Mouse (Mus musculus) kidney, adult 11 months (tissue): ENCODE data around the gene Tstd2.

Experiments
- DNase-seq: peaks from one replicate; pipeline ENCODE4 v3.0.0; 2022

The Tstd2 gene

DNA sequence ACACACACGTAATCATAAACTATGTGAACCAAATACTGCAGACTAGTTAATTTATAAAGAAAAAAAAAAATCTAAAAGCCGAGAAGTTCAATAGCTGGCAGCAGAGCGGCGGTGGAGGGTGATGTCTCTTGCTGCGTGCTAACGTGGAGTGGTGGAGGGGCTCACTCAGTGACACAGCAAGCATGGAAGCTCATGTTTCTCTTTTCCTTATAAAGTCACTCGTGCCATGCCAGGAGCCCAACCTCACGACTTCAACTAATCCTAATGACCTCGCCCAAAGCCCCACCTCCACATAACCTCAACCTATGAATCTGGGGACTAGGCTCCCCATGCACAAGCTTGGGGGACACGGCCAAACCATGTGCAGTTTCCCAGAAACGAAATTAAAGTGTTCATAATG is 55.9 kb downstream of the Tstd2 start:
- no peak for DNase-seq

DNA sequence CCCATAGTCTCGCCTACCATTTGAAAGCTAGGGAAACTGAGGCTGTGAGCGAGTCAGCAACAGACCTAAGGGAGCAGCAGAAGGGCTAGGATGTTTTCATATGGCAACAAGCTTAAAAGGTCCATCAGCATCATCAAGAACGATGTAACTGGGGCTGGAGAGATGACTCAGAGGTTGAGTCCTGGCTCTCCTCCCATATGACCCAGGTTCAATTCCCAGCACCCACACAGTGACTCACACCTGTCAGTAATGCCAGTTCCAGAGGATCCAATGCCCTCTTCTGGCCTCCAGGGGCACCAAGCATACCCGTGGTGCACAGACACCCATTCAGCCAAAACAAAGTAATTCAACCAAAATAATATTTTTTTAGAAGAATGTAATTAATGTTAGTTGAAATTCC is 58.2 kb downstream of the Tstd2 start:
- no peak for DNase-seq

DNA sequence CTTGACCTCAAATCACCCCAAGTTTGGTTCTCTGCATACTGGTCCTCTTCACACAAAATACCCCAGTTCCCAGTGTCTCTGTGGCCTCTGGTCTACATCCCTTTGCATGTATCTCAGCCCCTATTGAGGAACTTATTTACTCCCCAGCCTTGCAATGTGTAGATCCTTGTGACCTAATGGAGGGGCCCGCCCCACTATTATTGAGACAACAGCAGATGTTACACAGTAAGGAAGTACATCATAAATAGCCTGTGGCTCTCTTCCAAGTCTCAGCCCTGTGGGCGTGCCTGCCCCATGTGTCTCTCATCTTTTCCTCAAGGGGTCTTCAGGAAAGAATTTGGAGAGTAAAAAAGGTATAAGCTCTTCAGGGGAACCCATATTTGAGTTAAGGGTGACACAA is 61.6 kb downstream of the Tstd2 start:
- DNase-seq, result no peak

DNA sequence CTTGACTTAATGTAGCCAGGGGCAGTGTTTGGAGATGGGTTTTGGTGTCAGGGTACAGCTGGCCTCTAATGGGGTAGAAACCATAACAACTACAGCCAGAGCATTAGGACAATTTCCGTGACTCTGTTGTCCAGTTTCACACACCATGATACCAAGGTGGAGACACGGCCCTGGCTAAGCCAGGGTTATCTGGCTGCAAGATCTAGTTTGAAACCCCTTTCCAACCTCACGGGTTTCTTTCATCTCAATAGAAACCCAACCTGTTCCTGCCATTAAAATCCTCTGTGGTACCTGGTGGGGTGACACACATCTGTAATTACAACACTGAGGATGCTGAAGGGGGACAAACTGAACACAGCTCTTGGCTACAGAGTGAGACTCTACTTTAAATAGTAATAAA is 62.8 kb downstream of the Tstd2 start:
- DNase-seq, result no peak

DNA sequence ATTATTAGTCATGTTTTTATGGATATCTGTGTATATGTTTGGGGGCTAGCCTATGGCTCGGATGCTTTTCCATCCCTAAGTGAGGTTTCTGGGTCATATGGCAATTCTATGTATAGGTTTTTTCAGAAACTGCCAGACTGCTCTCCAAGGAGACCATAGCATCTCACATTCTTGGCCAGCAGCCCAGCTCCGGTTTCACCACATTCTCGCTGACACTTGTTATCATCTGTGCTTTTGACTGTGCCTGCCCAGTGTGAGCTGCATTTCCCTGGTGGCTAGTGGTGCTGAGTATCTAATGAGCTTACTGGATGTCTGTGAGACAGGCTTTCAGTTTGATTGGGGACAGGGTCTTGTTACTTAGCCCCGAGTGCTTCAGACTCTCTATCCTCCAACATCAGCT is 64.8 kb downstream of the Tstd2 start:
- DNase-seq, result no peak

DNA sequence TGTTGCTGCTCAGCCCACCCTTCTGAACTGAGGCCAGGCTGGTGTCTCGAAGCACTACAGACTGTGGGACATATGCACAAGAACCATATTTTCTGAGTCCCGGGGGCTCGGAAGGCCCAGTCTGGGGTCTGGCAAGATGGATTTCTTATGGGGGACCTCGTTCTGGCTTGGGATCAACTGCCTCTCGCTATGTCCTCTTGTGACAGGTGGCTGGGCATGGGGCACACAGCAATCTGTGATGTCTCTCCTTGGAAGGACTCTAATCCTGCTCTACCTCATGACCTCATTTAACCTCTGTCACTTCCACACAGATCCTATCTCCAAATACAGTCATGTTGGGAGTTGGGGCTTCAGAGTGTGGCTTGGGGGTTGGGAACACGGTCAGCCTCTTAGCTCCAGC is 65.9 kb downstream of the Tstd2 start:
- DNase-seq, result no peak

DNA sequence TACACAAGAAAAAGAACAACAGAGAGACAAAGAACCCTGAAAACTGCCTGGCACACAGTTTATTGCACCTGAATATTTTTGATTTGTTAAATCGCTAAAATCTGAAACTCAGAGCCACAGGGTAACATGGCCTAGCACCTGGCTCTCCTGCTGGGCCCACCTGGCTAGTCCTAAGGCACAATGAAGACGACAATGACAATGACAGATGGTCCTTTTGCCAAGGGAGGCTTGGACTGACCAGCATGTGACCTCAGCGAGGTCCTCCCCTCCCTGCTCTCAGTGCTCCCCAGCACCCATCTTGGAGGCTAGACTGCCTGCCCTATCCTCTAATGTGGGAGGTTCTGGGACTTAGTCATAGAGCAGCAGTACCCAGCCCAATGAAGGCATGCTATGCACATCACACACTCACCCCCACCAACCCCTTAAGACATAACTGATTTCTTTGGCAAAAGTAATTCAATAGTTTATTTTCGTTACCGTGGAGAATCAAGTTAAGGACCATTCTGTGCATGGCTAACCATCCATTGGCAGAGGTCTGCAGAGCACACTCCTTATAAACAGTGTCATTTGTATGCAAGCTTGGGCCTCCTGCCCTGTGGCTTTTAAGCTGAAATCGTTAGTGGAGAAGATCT is 68.5 kb downstream of the Tstd2 start:
- no peak for DNase-seq

DNA sequence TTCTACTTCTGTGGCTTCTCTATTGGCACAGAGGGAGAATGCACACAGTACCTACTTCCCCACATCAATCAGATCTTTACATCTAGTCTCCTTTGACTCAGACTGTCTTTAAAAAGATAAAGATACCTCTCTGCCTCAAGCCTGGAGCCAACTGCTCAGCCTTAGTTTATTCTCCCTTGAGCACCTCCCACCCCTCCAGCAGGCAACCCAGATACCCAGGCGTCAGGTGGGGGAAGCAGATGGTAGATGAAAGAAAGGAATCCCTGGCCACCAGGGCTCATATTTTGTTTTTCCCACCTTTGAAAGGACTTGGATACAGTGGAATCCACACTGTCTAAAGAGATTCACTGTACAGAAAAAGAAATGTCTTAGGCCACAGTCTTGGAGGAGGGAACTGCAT is 69.9 kb downstream of the Tstd2 start:
- DNase-seq, result no peak

DNA sequence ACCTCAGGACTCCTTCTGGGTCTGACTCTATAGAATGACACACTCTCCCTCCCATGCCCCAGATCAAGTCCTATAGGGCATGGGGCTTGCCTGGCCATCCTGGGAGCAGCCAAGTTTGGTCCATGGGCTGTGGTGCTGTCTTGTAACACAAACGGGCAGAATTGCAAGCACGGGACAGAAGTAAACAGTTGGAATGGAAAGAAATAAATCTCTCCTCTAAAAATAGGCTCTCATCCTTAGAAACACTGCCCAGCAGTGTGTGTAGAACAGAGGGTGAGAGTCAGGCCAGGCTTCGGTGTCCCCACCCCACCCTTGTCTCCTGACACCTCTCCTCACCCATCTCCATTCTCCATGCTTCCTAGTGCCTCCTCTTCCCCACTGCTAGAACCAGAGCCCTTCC is 70.4 kb downstream of the Tstd2 start:
- DNase-seq, result no peak

DNA sequence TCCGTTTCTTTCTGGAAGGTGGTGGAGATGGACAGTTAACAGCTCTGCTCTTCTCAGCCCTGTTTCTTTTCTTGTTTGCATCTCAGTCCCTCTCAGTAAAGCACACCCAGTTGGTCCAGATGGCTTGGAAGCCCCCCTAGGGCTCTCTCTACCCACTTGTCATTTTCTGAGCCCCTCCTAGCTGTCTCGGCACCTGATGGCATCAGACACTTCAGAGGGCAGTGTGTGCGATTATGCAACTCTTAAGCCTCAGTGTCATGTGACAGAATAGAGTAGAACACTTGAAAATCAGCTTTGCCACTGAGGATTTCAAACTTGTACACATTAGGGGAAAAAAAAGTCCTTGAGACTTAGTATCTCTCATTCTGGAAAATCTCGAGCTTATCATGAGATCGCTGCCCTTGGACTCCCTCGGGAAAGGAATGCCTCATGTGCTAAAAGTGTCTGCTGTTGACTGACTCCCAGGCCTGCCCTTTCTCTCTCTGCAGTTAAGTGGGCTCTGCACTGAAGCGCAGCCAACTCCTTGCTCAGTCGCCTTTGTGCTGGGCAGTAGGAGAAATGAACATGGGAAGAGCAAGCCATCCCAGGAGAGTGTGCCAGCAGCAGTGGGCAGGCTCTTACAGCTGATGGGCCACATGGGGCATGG is 72.7 kb downstream of the Tstd2 start:
- no peak for DNase-seq

DNA sequence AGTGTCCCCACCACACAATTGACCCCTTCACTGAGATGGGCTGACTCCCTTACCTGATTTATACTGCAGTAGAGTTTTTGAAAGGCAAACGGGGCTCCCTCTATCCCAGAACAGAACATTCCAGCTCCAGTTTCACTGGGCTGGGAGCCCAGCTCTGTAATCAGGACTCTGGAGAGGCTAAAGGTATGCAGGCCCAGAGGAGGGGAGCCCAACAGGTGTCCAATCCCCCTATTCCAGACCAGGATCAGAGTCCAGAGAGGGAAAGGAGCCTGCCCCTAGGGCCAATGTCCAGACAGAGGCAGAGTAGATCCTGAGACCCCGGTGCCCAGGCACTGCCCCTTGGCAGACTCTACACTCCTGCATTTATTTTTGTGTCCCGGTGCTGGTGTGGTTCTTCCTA is 73.5 kb downstream of the Tstd2 start:
- DNase-seq, result no peak
